Mouse (Mus musculus): ENCODE data around the gene Hapln2.
A peak's percentile ranks its signal among the peaks of the same experiment; 100 is the strongest.

Gene Hapln2

DNA sequence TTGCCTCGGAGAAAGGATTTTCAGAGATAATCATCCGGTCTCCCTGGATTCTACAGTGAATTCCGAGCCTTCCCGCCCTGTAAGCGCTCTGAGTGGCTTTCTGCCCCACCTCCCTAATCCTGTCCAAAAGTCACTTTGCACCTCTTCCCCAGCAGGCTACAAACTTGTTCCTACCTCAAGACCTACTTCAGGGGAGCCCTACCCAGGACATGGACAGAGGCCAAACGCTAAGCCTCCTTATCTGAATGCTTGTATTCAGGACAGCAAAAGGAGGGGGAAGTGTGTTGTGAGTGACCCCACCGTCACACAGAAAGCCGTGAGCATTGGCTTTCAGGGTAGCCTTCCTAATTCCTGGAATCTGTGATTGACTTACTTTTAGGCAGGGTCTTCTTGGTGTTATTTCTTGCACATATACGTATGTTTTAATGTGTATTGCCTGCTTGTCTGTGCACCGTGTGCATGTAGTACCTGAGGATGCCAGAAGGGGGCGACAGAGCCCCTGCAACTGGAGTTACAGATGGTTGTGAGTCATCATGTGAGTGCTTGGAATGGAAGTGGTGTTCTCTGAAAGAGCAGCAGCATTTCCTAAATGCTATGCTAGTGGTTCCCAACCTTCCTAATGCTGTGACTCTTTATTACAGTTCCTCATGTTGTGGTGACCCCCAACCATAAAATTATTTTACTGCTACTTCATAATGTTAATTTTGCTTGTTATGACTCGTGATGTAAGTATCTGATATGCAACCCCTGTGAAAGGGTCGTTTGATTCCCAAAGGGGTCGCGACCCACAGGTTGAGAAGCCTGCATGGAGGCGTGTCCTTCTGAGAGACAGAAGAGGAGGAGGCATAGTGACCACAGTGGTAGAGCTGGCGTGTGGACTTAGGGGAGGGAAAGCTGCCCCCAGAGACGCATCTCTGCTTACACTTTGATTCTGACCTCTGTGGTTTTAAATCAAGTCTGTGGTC is 21.3 kb downstream of the Hapln2 start:
- DNase-seq (ENCODE audit: extremely low spot score, low read depth, low spot score) = no peak

DNA sequence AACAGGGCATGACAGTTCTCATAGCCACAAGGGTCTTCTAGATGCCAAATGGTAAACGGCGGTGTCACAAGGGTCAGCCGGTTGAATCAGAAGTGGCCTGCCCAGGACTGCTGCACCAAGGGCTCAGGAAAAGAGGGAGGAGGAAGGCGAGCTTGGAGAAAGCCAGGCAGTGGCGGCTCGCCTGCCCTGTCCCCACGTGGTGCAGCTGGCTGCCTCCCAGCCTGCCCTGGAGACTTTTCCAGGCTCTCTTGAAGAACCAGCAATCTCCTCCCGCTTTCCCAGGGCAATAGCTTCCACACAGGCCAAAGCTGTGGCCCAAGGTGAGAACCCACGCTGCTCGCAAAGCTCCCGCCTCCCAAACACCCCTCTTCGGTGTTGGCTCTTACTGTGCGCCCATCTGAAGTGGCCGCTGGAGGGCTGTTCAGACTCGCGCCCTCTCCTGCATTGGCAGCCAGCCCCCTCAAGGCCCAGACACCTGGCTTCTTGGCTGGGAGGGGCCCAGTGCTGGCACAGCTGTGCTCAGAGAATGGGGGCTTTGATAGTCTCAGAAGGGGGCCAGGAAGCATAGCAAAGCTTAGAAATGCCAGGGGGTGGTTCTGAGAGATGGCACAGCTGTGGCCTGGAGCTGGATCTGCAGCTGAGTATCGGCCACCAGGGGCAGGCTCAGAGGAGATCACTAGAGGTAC is 24.9 kb downstream of the Hapln2 start:
- no peak for DNase-seq (ENCODE audit: extremely low spot score, low read depth, low spot score)

DNA sequence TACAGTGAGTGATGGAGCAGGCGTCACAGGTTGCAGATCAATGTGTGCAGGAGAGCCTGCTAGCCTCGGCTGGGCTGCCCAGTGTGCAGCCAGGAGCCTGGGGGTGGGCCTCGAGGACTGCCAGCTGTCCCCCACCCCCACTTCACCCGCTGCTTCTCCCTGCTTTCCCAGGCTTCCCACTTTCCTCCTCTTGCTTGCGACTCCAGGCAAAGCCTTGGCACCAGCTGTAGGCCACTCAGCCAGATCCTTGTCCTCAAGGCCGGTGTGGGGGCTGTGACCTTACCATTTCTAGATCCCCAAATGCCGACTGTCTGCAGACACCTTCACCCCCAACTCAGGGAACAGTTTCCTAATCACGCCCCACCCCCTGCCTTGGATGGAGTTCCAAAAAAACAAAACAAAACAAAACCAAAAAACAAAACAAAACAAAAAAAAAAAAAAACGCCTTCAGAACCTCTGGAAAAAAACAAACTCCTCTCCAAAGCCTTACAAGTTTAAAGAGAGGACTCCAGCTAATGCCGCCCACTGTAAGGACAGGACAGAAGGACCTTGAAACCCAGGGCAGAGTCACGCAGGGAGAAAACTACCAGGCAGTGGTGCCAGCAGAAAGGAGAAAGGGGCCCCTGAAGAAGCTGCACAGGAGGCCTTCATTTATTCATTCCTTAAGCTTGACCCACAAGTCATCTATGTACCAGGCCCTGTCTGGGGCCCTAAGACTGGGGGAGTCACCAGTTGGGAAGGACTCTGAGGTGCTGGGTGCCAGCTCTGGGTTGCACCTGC is 26.4 kb downstream of the Hapln2 start:
- no peak for DNase-seq (ENCODE audit: extremely low spot score, low read depth, low spot score)

DNA sequence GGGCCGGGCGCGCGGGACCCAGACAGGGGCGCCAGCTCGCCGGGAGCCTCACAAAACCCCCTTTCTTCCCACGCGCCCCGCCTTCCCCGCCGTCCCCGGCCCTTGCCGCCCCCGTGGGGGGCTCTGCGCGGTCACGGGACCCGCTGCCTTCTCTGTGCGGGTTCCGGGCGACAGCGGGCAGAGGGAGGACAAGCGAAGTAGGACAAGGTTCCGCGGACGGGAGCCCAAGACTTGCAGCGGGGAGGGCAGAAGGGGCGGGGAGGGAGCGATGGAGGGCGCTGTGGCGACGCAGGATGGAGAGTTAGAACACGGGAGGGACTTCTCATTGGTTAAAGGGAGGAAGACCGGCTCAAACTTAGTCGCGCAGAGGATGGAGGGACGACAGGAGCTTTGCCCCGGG is 27.2 kb downstream of the Hapln2 start, which contains the start of gene Bcan:
Gene Bcan (minus strand): TSS at position 50 of the 400 bp plus-strand sequence.
- no peak for DNase-seq (ENCODE audit: extremely low spot score, low read depth, low spot score)

DNA sequence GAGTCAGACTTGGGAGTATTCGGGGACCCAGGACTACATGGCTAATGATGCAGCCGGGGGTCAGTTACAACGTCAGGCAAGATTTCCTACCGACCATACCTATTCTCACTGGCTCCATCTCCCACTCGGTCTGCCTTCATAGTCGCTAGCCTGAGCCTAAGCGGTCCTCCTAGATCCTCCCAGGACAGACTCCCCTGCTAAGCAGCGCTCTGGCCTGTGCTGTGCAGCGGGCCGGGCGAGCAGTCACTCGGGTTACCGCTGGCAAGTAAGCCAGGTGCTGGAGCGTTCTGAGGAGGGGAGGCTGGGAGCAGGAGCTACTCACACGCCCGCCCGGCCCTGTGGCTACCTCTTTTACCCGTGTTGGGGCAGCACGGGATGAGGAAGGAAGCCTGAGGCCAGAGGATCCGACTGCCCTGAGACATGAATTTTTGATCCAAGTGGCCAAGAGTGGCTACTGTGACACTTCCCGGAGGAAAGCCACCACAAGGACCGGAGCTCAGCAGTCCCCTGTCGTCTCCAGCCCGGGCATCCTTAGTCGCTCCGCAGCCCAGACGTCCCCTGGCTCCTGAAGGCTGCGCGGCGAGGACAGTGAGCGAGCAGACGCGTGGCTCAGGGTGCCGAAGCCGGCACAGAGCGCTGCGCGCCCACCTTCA is 28.0 kb downstream of the Hapln2 start:
- DNase-seq (ENCODE audit: extremely low spot score, low read depth, low spot score) = no peak

DNA sequence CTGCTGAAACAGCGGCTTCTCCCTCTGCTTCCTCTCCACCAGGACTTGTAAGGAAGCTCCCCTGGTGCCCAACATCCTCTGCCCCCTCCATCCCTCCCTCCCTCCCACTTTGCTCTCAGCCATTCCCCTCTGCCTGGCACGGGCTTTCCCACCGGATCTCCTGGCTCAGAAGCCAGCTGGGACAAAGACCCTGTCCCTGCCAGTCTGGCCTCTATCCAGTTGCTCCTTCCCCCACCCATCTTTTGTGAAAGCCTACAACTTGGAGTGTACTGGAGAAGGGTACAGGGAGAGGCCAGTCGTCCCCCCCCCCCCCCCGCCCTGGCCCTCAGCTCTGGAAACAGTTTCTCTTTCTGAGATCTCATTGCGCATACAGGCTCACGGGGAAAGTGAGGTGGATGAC is 28.6 kb downstream of the Hapln2 start:
- DNase-seq (ENCODE audit: extremely low spot score, low read depth, low spot score) = no peak

DNA sequence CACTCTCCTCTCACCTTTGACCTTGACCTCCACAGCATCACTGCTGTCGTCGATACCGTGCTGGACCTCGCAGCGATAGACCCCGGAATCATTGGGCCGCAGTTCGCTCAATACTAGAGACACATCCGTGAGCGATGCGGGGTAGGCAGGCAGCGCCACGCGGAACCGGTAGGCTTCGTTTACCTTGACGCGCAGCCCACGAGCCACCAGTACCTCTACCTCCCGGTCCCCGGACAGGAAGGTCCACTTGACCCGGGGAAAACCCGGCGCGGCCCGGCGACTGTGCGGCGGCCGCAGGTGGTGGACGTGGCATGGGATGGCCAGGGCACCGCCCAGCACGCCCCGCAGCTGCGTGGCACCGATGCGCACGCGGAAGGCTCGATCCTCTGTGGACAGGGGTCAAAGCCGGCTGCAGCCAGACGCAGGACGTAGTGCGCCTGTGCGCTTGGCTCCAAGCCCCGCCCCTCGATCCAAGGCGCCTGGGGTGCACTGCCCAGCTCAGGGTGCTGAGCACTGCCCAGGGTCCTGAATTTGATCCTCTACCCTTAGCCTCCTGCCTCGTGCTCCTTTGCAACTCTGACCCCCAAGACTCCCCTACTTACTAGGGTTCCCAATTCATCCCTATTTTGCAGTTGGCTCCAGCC is 30.3 kb downstream of the Hapln2 start:
- no peak for DNase-seq (ENCODE audit: extremely low spot score, low read depth, low spot score)

DNA sequence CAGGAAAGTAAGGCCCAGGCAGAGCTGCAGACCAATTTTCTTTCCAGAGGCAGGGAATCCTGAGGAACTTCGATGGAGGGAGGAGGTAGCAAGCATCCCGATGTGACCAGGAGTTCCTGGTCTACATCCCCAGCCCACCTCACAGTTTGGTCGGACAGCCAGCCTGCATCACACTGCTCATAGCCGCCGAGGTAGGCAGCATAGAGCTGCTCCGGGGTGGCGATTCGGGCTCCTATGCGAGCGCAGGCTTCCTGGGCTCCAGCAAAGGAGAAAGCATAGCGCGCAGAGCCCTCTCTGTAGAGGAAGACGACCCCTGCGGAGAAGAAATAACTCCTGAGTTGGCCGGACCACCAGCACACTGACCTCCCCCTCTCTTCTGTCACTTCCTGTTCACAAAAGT is 31.0 kb downstream of the Hapln2 start:
- DNase-seq (ENCODE audit: extremely low spot score, low read depth, low spot score) = no peak

DNA sequence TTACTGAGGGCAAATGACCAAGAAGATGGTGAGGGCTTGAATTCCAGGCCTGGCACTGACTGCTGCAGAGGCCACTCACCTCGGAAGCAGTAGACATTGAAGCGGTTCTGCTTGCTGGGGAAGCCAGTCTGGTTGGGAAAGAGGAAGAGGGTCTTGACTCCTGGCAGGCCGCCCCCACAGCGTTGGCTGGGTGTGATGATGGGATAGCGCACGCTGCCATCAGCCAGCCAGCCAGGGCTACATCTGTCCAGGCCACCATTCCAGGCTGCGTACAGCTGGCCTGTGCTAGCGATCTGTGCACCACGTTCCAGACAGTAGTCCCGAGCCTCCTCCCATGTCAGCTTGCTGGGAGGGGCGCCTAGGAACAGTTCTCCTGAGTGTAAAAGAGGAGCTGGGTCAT is 32.1 kb downstream of the Hapln2 start:
- DNase-seq (ENCODE audit: extremely low spot score, low read depth, low spot score) = no peak

DNA sequence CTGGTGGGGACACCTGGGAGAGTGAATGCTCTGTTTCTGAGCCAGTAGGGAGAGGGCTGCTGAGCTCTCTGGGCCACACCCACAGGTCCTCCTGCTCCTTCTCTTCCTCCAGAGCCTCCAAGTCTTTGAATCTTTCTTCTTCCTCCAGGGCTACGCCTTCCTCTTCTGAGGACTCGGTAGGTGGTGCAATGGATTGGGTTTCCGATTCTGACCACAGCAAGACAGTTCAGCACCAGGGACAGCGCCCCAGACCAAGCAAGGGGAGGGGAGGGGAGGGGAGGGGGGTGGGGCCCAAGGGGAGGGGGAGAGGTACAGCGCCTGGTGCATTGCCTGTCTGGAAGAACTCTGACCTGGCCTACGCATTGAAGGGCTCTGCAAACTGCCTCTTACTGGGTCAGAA is 33.9 kb downstream of the Hapln2 start:
- no peak for DNase-seq (ENCODE audit: extremely low spot score, low read depth, low spot score)

DNA sequence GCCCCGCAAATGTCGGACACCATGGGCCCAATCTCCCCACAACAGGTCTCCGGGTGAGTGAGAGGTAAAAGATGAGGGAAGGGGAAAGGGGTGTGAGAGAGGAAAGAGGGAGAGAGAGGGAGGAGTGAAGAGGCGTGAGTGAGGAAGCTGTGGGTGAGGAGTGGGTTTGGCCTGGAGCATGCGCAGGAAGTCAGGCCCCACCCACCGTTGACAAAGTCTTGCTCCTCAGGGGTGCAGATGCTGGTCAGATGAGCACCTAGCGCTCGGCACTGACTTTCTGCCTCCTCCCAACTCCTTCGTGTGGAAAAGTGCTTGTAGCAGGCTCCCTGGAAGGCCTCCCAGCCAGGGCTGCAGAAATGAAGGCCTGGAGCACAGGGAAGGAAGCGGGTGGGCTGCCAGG is 37.4 kb downstream of the Hapln2 start:
- no peak for DNase-seq (ENCODE audit: extremely low spot score, low read depth, low spot score)

DNA sequence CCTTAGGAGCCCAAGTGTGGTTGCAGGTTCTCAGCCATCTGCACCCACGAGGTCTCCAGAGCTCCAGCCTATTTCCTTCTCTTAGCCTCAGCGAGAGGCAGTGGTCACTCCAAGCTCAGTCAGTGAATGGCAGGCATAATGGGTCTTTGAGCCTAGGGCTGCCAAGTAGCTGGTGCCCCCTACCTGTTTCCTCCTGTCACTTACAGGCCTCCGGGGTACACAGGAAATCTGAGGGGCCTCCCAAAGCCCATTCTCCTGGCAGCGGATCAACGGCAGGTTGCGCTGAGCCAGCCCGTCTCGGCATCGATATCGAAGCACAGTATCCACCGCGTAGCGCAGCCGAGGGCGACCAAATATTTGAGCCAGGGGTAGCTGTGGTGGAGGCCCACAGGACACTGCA is 39.3 kb downstream of the Hapln2 start:
- DNase-seq (ENCODE audit: extremely low spot score, low read depth, low spot score) = no peak

DNA sequence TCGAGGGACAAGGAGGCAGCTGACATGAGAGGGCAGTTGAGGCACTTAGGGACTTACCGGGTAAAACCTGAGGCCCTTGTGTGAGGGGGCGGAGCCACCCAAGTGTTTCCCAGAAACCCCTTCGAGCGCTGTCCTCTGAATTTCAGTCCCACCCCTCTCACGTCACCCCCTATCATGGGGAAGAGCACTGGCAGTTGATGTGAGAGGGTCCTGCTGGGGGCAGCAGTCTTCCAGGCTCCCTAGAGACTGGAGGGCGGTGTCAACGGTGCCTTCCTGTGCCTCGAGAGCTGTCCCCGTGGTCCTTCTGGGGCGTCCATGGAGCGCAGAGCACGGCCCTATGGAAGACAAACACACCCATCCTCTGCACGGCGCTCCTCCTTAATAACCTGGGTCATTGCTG is 39.8 kb downstream of the Hapln2 start:
- DNase-seq (ENCODE audit: extremely low spot score, low read depth, low spot score) = no peak

DNA sequence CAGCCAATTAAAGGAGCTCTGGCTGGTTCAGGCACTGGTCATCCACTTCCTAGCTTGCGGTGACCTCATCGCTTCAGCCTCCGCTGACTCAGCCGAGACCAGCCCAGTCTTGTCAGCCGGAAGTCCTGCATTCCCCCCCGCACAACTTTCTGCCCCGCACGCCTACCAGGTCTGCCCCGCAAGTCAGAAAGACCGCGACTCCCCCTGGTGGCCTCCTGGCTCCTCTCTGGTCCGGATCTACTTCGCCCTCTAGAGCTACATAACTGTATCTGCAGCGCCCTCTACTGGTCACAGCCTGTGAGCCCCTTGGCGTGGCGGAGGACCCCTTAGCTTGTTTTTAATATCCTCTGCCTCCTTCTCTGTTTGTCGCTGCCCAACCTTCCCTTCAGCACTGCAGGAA is 40.5 kb downstream of the Hapln2 start:
- DNase-seq (ENCODE audit: extremely low spot score, low read depth, low spot score) = peak; percentile 96

DNA sequence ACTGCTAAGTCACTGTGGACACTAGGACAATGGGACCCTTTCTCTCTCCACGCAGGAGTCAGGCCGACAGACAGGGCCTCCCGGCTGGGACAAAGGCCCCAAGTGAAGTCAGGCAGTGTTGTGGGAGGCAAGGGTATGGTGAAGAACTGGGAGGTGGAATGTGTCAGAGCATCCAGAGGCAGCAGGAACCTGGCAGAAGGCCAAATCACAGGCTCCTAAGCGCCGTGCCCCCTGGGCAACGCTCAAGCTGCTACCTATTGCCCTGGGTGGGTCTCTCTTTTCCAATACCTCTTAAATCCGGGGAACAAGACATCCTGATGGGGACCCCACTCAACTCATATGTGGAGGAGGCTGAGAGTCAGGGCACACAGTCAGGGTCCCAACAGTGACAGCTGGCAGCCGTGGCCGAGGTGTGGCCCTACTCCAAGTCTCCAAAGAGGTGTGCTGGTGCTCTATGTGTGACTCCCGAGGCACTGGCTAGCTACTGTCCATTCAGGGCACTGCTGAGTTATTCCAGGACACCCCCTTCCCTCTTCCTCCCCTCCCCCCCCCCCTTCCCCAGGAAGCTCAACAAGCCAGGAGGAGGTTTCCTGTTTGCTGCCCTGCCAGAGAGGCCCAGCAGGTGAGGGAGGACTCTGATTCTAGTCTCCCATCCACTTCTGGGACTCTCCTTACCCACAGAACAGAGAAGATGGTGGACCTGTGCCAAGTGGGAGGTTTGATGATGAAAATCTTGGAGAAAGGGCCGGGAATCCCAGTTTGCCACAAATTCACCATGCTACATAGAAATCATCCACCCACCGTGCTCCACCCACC is 41.7 kb downstream of the Hapln2 start:
- no peak for DNase-seq (ENCODE audit: extremely low spot score, low read depth, low spot score)

DNA sequence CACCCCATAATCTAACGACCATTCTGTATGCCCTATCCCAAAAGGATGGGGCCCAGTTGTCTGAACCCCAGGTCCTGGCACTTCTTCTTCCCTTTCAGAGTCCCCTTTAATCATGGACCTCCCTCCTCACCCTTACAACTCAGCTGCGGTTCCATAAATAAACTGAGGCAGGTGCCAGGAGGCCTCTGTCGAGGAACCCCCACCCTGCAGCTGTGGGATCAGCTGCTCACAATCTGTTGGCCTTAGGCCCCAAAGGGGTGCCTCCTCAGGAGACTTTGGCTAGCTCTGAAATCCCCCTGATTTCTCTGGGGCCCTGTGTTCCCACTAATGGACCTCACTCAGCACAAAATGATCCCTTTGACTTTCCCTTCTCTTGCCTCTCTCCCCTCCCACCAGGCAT is 43.3 kb downstream of the Hapln2 start:
- DNase-seq (ENCODE audit: extremely low spot score, low read depth, low spot score) = no peak

DNA sequence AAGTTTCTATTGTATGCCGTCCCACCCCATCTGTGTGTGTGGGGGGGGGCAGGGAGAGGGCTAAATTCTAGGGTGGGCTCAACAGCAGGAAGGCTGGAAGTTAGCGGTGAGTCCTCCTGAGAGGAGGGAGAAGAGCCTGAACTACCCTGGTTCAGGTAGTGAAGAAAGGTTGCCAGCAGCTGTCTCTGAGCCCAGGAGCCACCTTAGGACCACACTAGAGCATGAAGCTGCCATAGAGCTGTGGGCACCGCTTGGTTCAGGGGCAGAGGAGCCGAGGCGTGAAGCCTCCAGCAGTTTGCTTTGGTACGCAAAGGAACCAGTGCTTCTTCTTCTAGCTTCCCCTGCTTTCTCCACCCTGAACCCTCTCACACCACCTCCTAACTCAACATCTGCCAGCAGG is 43.8 kb downstream of the Hapln2 start:
- DNase-seq (ENCODE audit: extremely low spot score, low read depth, low spot score) = no peak

DNA sequence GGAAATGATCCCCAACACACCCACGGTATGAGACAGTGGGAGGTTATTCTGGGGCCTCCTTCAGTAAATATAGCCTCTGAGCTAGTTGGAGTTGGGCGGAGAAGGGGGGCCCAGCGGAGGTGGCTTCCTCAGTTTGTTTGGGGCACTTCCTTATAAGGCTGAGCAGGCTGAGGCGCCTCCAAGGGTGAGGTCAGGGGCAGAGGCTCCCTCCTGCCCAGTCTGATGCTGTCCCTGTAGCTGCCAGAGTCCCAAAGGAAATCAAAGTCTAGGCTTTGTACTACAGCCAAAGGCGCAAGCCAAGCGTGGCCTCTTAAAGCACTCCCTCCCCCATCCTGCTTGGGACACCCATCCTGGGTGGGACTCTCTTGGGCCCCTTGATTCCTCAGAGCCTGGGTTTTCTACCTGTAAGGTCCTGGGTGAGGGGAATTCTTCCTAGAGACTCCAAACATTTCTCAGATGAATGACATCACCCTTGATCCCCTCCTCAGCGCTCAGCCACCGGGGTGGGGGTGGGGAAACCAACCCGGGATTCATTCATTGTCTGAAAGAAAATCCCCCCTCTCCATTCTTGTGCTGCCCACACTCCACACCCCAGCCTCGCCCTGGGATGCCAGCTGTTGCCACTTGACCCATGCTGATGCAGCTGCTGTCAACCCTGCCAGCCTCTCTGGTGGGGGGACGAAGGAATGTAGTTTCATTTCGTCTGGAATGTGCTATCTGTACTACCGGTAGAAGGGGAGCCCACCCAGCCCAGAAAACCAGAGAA is 44.4 kb downstream of the Hapln2 start:
- DNase-seq (ENCODE audit: extremely low spot score, low read depth, low spot score) = no peak
